Mouse (Mus musculus) bone marrow, adult 2 months (tissue): Measurements from ENCODE around the gene Arap1.

Experiments
- CTCF ChIP-seq: fragments of 200-500 bp; IDR thresholded peaks from 2 replicates; pipeline ENCODE4 v1.5.1; 2011; ENCODE audit warnings: low read length, control low read depth; ENCODE audit not compliant: control insufficient read depth, insufficient read depth
- POLR2A ChIP-seq: fragments of 200-500 bp; IDR thresholded peaks from 2 replicates; pipeline ENCODE4 v1.6.1; 2011; ENCODE audit warnings: low read depth, mild to moderate bottlenecking, control low read depth, low read length, borderline replicate concordance; ENCODE audit not compliant: control insufficient read depth

DNA sequence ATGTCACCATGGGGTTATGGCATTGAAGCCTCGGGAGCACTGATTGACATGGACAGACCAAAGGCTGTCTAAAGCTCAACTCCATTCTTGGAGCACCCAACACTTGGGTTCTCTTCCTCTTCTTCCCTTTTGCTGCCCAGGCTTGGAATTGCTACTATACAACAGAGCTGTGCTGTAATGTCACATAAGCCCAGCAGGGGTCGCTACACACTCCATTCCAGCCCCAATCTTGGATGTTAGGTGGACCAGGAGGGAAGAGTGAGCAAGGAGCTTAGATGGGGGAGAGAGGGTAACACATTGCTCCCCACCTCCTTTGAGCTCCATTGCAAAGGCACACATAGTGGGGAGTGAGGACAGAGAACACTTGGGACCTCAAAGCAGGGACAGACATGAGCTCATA lies 79.9 kb downstream of the Arap1 start:
- TF ChIP-seq CTCF = peak; percentile 86
- no peak for TF ChIP-seq POLR2A
